Mouse (Mus musculus) megakaryocyte, embryonic 14.5 days (primary cell): Measurements from ENCODE around the gene Akip1. TPM values are rescaled to one million over a fixed set of nuclear protein-coding genes. Genes with fewer than 3 reads are reported as not detected.

Experiments used
- H3K27me3 ChIP-seq: replicated peaks from 2 replicates; pipeline ENCODE3; 2012; ENCODE audit warnings: inconsistent platforms
- H3K36me3 ChIP-seq: replicated peaks from 2 replicates; pipeline ENCODE3; 2012; ENCODE audit warnings: low read length, inconsistent platforms, mixed read lengths
- H3K4me1 ChIP-seq: 2 replicates; pipeline ENCODE4 v1.6.1; 2012; ENCODE audit warnings: inconsistent platforms
- H3K4me3 ChIP-seq: replicated peaks from 2 replicates; pipeline ENCODE3; 2012; ENCODE audit warnings: moderate library complexity, mild to moderate bottlenecking, inconsistent platforms
- H3K9me3 ChIP-seq: 2 replicates; pipeline ENCODE4 v1.6.1; 2012; ENCODE audit warnings: inconsistent platforms
- FLI1 ChIP-seq: IDR thresholded peaks from 2 replicates; pipeline ENCODE4 v1.6.1; 2012; ENCODE audit warnings: low read length, inconsistent platforms, mixed read lengths
- GATA1 ChIP-seq: IDR thresholded peaks from 3 replicates; pipeline ENCODE4 v1.6.1; 2012; ENCODE audit warnings: mixed read lengths, low read length, inconsistent platforms, borderline replicate concordance
- polyA plus RNA-seq: library from polyadenylated mRNA; stranded (reverse); fragments of >175 nt; gene quantifications from 2 replicates; pipeline ENCODE4 v1.2.3, GENCODE M21; 2012; ENCODE audit warnings: low replicate concordance; ENCODE audit not compliant: insufficient read depth

Akip1 gene
- 4.2 and 38.3 TPM in 2 replicates for polyA plus RNA-seq

DNA sequence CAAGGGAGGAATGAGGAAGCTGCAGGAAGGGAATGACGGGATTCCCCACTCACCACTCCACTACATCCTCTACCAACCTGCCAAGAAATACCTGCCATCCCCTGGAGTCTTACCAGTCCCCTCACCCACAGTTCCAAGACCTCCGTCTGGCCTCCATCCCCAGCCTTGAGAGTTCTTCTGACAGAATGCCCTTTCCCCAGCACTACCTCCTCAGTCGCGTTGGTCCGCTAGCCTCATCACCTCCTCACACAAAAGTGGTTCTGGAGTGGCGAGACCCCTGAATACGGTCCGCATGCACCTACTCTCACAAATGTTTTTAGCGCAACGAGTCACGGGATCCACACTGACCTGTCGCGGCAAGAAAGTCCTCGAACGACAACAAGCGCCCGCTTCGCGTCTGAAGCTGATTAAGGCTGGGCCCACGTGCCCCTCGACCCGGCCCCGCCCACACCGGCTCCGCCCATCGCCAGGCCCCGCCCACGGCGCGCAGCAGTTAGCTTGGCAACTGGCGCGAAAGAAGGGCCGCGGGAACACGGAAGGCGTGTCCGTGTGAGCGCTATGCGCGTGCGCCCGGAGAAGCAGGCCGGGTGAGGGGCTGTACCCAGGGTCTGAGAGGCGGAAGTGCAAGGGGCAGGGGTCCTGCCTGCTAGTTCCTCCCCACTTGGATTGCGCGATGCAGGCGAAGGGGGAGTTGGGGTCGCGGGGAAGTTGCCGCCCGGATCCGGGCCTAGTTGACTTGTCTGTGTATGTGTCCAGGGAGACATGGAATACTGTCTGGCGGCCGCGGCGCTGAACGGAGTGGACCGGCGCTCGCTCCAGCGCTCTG, at the start of gene Akip1, which contains the start of gene St5:
Akip1 (plus strand) TSS at position 501 of the 826 bp plus-strand sequence.
St5 (minus strand) TSS at position 416 of the 826 bp plus-strand sequence.
- Histone ChIP-seq H3K36me3 (peaks cover 19% of the 10 kb centered on the region), H3K9me3 (no peaks in the 10 kb centered on the region), H3K4me1 (peaks cover 68% of the 10 kb centered on the region), H3K4me3 (peak within 1 kb of the TSS; percentile 99), H3K27me3 (no peaks in the 10 kb centered on the region)
- TF ChIP-seq GATA1 = no peak
- no peak for TF ChIP-seq FLI1

DNA sequence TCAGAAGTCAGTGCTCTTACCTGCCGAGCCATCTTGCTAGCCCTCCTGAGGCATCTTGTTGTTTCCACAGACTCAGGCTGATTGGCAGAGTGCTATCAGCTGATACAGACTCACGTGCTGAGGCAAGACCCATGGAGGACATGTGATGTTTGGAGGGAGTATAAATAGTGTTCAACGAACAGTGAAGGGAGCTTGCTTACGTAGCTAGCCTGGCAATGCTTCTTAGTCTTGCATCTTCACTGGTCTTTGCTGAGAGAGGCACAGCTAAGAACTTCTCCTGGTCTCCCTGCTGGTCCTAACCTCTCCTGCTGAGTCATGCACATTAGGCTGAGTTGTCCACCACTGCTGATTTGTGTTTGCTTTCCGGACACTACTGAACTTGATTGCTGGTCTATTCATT, 48.6 kb upstream of the Akip1 start:
- TF ChIP-seq GATA1 (no peak), FLI1 (no peak)

DNA sequence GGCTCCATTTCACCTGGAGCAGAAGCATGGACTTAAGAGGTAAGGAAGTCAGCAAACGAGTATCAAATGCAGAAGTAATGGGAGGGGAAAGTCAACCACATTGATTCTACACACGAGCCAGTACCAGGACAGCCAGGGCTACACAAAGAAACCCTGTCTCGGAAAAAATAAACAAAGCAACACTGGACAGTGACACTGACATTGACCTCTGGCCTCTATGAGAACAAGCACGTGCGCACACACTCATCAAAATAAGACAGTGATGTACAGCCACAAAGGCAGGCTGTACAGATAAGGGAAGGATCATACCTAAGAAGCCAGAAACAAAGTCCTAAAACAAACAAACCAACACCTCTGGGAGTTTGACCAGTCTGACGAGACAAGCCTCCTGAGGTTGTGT, 45.6 kb upstream of the Akip1 start:
- Histone ChIP-seq H3K36me3 (no peaks in the 10 kb centered on the region), H3K9me3 (no peaks in the 10 kb centered on the region), H3K4me3 (no peak overlapping the region), H3K27me3 (peaks cover 2% of the 10 kb centered on the region), H3K4me1 (peaks cover 40% of the 10 kb centered on the region)
- TF ChIP-seq FLI1 = no peak
- no peak for TF ChIP-seq GATA1

More for the DNA sequence above, 48.6 kb upstream of the Akip1 start:
- H3K27me3 ChIP-seq = no peaks in the 10 kb centered on the region
- H3K4me3 ChIP-seq = peak overlapping the region; percentile 29
- peaks cover 28% of the 10 kb centered on the region for H3K4me1 ChIP-seq
- no peaks in the 10 kb centered on the region for H3K9me3 ChIP-seq
- no peaks in the 10 kb centered on the region for H3K36me3 ChIP-seq

DNA sequence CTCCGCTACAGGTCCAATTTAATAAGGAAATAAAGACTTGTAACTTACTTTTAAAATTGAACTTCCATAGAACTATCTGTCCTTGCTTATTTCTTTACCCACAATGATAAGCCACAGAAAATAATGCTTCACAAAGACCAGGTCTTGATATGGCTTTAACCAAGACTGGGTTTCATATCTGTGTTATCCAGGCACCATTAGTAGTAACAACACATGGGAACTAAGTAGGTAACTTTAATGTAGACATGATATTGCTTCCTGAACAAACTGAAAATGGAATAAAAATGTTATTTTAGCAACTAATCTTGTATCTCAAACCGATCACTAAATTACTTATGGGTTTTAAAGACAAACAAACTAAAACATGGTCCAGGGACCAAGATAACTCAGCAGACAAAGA, 44.2 kb upstream of the Akip1 start:
- TF ChIP-seq FLI1 = no peak
- no peak overlapping the region for H3K4me3 ChIP-seq
- no peaks in the 10 kb centered on the region for H3K9me3 ChIP-seq
- peaks cover 4% of the 10 kb centered on the region for H3K27me3 ChIP-seq
- H3K4me1 ChIP-seq = peaks cover 40% of the 10 kb centered on the region
- no peaks in the 10 kb centered on the region for H3K36me3 ChIP-seq

DNA sequence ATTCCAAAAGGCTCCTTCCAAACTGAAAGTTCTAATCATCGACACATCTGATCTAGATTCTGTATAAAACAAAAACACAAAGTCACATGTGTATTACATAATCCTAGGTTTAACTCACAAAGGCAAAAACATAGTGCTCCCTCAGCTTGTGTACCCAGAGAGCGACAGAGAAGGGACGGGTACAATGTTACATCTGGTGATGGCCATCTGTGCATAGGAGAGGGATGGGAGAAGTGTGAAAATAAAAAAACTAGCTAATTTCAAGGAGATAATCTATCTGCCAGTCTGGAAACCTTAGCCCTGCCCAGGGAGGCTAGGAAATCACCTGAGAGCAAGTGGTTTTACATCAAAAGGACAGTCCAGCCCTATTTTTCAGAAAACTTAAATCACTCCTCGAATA, 40.9 kb upstream of the Akip1 start:
- H3K4me1 ChIP-seq = peaks cover 30% of the 10 kb centered on the region
- no peak overlapping the region for H3K4me3 ChIP-seq
- peaks cover 4% of the 10 kb centered on the region for H3K27me3 ChIP-seq
- no peaks in the 10 kb centered on the region for H3K9me3 ChIP-seq
- no peaks in the 10 kb centered on the region for H3K36me3 ChIP-seq
- TF ChIP-seq GATA1 (no peak), FLI1 (no peak)

DNA sequence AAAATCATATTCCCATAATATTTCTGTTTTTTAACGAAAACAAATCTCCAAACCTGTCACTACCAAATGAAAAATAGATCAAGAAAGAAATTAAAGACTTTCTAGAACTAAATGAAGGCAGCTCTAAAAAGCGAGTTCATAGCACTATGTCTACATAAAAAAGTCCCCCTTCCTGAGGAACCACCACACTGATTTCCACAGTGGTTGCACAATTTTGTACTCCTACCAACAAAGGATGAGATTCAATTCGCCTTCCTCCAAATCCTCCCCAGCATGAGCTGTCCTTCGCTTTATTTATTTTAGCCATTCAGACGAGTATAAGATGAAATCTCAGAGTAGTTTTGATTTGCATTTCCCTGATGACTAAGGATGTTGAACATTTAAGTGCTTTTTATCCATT, 36.8 kb upstream of the Akip1 start:
- Histone ChIP-seq H3K9me3 (no peaks in the 10 kb centered on the region), H3K4me1 (peaks cover 30% of the 10 kb centered on the region), H3K4me3 (no peak overlapping the region), H3K27me3 (peaks cover 13% of the 10 kb centered on the region), H3K36me3 (no peaks in the 10 kb centered on the region)
- TF ChIP-seq GATA1 (no peak), FLI1 (no peak)

DNA sequence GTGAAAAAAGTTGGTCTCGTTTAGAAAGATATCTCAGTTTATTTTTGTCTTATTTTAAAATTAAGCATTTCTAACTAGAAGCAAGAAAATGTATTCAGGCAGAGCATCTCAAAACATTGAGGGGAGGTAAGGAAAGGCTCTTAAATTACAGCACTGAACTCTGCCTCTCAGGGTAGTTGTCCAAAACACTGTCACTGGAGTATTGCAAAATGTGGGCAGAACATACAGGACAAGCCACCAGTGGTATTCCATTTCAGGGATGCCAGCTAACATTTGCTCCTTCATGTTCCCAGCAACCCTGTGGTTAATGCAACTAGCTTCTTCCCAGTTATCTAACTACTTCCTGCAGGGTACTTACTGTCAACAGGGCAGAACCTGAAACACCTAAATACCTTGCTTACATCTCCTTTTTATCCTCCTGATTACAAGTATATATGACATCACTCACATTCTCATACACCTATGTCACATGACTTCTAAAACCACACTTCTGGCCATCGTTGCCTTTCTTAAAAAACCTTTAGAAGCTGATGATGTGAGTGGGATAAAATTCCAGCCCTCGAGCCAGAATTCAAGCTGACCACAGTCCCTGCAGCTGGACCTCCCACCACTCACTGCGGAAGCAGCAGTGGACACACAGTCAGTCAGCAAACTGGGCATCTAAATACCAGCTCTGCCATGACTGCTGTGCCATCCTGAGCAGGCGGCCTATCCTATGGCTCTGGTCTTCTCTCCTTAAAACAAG, 33.9 kb upstream of the Akip1 start:
- Histone ChIP-seq H3K9me3 (no peaks in the 10 kb centered on the region), H3K4me3 (peak overlapping the region; percentile 34), H3K27me3 (peaks cover 20% of the 10 kb centered on the region), H3K36me3 (no peaks in the 10 kb centered on the region), H3K4me1 (peaks cover 47% of the 10 kb centered on the region)
- TF ChIP-seq FLI1 = no peak
- no peak for TF ChIP-seq GATA1

DNA sequence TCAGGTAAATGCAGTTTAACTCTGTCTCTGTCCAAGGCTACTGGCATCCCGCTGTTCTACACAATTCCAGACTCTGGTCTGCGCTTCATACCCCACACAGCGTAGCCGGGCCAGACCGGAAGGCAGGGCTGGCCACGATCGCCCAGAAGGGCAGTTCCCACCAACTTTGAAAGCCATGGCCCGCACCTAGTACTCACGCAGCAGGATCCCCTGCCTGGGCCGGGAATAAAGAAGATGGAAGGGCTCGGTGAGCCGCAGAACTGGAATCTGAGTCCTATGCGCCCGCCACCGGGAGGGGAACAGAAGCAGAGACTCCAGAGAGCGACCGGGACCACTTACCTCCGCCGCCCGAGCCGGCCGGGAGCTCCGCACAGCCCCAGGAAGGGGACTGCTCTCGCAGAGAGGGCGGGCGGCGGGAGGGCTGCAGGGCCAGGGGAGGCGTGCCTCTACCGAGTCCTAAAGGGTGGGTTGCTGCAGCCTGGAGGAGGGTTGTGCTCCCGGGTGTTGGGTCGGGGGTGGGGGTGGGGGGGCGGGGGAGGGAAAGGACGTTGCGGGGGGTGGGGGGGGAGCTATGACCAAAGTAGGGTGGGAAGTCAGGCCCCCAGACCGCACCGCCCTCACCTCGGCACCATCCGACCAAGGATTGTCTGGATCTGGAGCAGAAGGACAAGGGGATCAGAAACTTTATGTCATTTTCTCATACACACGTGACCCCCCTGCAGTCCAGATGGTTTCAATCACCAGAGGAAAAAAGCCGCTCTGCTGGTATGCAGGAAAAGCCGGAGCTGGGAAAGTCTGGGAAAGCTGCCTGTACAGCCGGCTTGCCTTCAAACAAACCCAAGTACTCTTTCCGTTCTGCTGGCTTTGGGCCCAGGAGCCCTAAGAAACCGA, 31.7 kb upstream of the Akip1 start:
- Histone ChIP-seq H3K4me3 (peak overlapping the region; percentile 89), H3K4me1 (peaks cover 58% of the 10 kb centered on the region), H3K9me3 (no peaks in the 10 kb centered on the region), H3K36me3 (no peaks in the 10 kb centered on the region), H3K27me3 (peaks cover 20% of the 10 kb centered on the region)
- TF ChIP-seq FLI1 = no peak
- TF ChIP-seq GATA1 = no peak

DNA sequence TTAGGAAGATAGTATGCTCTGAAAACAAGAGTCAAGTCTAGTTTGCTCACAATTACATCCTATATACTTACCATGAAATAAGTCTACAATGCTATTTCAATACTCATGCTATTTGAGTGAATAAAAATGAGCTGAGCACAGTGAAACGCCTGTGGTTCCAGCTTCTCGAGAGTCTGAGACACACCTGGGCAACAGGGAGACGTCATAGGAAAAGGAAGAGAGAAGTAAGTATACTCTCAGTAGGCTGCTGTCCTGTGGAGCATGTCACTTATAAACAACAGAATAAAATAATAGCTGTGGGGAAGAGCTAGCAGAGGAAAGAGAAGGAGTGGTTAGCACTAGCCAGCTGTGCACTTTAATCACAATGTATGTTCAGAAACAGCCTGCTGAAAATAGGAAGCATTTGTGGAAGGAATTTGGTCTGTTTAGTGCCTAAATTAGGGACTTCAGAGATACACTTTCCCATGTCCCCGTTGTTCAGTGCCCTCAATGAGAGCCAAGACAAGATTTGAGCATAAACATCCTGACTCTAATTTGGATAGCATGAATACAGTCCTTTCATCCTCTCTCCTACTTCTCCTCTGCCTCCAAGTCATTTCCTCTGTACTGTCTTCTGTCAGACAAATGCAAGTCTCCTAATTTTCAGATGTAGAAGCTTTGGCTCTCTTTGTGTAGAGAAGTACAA, 28.4 kb upstream of the Akip1 start:
- Histone ChIP-seq H3K4me3 (no peak overlapping the region), H3K4me1 (peaks cover 43% of the 10 kb centered on the region), H3K9me3 (peaks cover 9% of the 10 kb centered on the region), H3K27me3 (peaks cover 17% of the 10 kb centered on the region), H3K36me3 (no peaks in the 10 kb centered on the region)
- TF ChIP-seq GATA1 = no peak
